Mouse (Mus musculus): ENCODE results near the gene Nphp1. TPM values are rescaled to one million over a fixed set of nuclear protein-coding genes. Genes with fewer than 3 reads are reported as not detected.

The Nphp1 gene
- total and polyA plus RNA-seq, 2 experiments from 2014 or later, result 8.9 to 21.3 TPM

GRCm38 (mm10) chr2:127775013-127775412 is 13.7 kb downstream of the Nphp1 start:
- Histone ChIP-seq H3K4me1 (ENCODE audit: control insufficient read depth, insufficient read depth) (no peaks in the 10 kb centered on the region), H3K36me3 (replicated peaks; ENCODE audit: control insufficient read depth, insufficient read depth, low read length) (peaks cover 26% of the 10 kb centered on the region), H3K4me2 (ENCODE audit: low read depth, low read length) (no peak overlapping the region), H3K4me3 (ENCODE audit: low read depth, low read length) (no peak overlapping the region), H3K9me3 (replicated peaks; ENCODE audit: control insufficient read depth, low read length) (no peaks in the 10 kb centered on the region), H3K27ac (ENCODE audit: low read depth) (no peak overlapping the region), H3K9ac (replicated peaks; ENCODE audit: low read depth, low read length) (no peak overlapping the region), H3K27me3 (ENCODE audit: control insufficient read depth, insufficient read depth, low read length) (no peaks in the 10 kb centered on the region)
- 64% methylated on average over 3 of the region's 3 CpGs for WGBS
- ATAC-seq (ENCODE audit: insufficient read depth, low read depth) (no peak), DNase-seq (ENCODE audit: low spot score) (no peak)
- no peak for TF ChIP-seq EP300 (IDR thresholded peaks at IDR 0.05; ENCODE audit: low read depth)
- no peak for TF ChIP-seq CTCF (IDR thresholded peaks at IDR 0.05; ENCODE audit: low read depth)

- Histone ChIP-seq H3K27me3 (ENCODE audit: control insufficient read depth, insufficient read depth, low read length) (no peaks in the 10 kb centered on the region), H3K4me2 (ENCODE audit: low read depth, low read length) (no peak overlapping the region), H3K27ac (ENCODE audit: low read depth) (no peak overlapping the region), H3K9me3 (replicated peaks; ENCODE audit: control insufficient read depth, low read length) (no peaks in the 10 kb centered on the region), H3K4me1 (ENCODE audit: control insufficient read depth, insufficient read depth) (no peaks in the 10 kb centered on the region), H3K4me3 (ENCODE audit: low read depth, low read length) (no peak overlapping the region), H3K9ac (replicated peaks; ENCODE audit: low read depth, low read length) (no peak overlapping the region), H3K36me3 (replicated peaks; ENCODE audit: control insufficient read depth, insufficient read depth, low read length) (peaks cover 30% of the 10 kb centered on the region)
- TF ChIP-seq EP300 (IDR thresholded peaks at IDR 0.05; ENCODE audit: low read depth), result no peak
- TF ChIP-seq CTCF (IDR thresholded peaks at IDR 0.05; ENCODE audit: low read depth), result no peak
- DNase-seq (ENCODE audit: low spot score) (no peak), ATAC-seq (ENCODE audit: insufficient read depth, low read depth) (no peak)
- 33% methylated on average over 1 of the region's 1 CpGs for WGBS
Measured at GRCm38 (mm10) chr2:127774578-127774941, 14.1 kb downstream of the Nphp1 start.

GRCm38 (mm10) chr2:127773938-127774577 is 14.6 kb downstream of the Nphp1 start:
- no peak overlapping the region for H3K4me2 ChIP-seq (ENCODE audit: low read depth, low read length)
- H3K27me3 ChIP-seq (ENCODE audit: control insufficient read depth, insufficient read depth, low read length), result no peaks in the 10 kb centered on the region
- peaks cover 34% of the 10 kb centered on the region for H3K36me3 ChIP-seq (replicated peaks; ENCODE audit: control insufficient read depth, insufficient read depth, low read length)
- WGBS, result 49% methylated on average over 15 of the region's 15 CpGs
- ATAC-seq (ENCODE audit: insufficient read depth, low read depth) (no peak), DNase-seq (ENCODE audit: low spot score) (no peak)
- TF ChIP-seq EP300 (IDR thresholded peaks at IDR 0.05; ENCODE audit: low read depth) (no peak), CTCF (IDR thresholded peaks at IDR 0.05; ENCODE audit: low read depth) (no peak)
- H3K27ac ChIP-seq (ENCODE audit: low read depth), result no peak overlapping the region
- no peak overlapping the region for H3K9ac ChIP-seq (replicated peaks; ENCODE audit: low read depth, low read length)
- no peak overlapping the region for H3K4me3 ChIP-seq (ENCODE audit: low read depth, low read length)
- H3K4me1 ChIP-seq (ENCODE audit: control insufficient read depth, insufficient read depth), result no peaks in the 10 kb centered on the region
- no peaks in the 10 kb centered on the region for H3K9me3 ChIP-seq (replicated peaks; ENCODE audit: control insufficient read depth, low read length)

GRCm38 (mm10) chr2:127761587-127761986 is 27.1 kb downstream of the Nphp1 start:
- 67% methylated on average over 5 of the region's 5 CpGs for WGBS
- no peaks in the 10 kb centered on the region for H3K27me3 ChIP-seq (ENCODE audit: control insufficient read depth, insufficient read depth, low read length)
- H3K4me1 ChIP-seq (ENCODE audit: control insufficient read depth, insufficient read depth), result peaks cover 8% of the 10 kb centered on the region; the same call in 1 of the 2 replicates
- H3K9ac ChIP-seq (replicated peaks; ENCODE audit: low read depth, low read length), result no peak overlapping the region
- peaks cover 13% of the 10 kb centered on the region; the same call in 1 of the 2 replicates for H3K36me3 ChIP-seq (replicated peaks; ENCODE audit: control insufficient read depth, insufficient read depth, low read length)
- DNase-seq (ENCODE audit: low spot score) (no peak), ATAC-seq (ENCODE audit: insufficient read depth, low read depth) (no peak)
- no peak overlapping the region for H3K4me2 ChIP-seq (ENCODE audit: low read depth, low read length)
- H3K27ac ChIP-seq (ENCODE audit: low read depth), result no peak overlapping the region
- H3K9me3 ChIP-seq (replicated peaks; ENCODE audit: control insufficient read depth, low read length), result no peaks in the 10 kb centered on the region
- no peak overlapping the region for H3K4me3 ChIP-seq (ENCODE audit: low read depth, low read length)
- no peak for TF ChIP-seq EP300 (IDR thresholded peaks at IDR 0.05; ENCODE audit: low read depth)
- TF ChIP-seq CTCF (IDR thresholded peaks at IDR 0.05; ENCODE audit: low read depth), result no peak

- H3K9me3 ChIP-seq (replicated peaks; ENCODE audit: control insufficient read depth, low read length), result no peaks in the 10 kb centered on the region
- H3K36me3 ChIP-seq (replicated peaks; ENCODE audit: control insufficient read depth, insufficient read depth, low read length), result peaks cover 13% of the 10 kb centered on the region; the same call in 1 of the 2 replicates
- TF ChIP-seq CTCF (IDR thresholded peaks at IDR 0.05; ENCODE audit: low read depth) (no peak), EP300 (IDR thresholded peaks at IDR 0.05; ENCODE audit: low read depth) (no peak)
- H3K27ac ChIP-seq (ENCODE audit: low read depth), result no peak overlapping the region
- no peak overlapping the region for H3K9ac ChIP-seq (replicated peaks; ENCODE audit: low read depth, low read length)
- 62% methylated on average over 10 of the region's 10 CpGs for WGBS
- H3K4me1 ChIP-seq (ENCODE audit: control insufficient read depth, insufficient read depth), result peaks cover 8% of the 10 kb centered on the region; the same call in 1 of the 2 replicates
- H3K4me3 ChIP-seq (ENCODE audit: low read depth, low read length), result no peak overlapping the region
- DNase-seq (ENCODE audit: low spot score), result no peak
- H3K27me3 ChIP-seq (ENCODE audit: control insufficient read depth, insufficient read depth, low read length), result no peaks in the 10 kb centered on the region
- no peak overlapping the region for H3K4me2 ChIP-seq (ENCODE audit: low read depth, low read length)
- no peak for ATAC-seq (ENCODE audit: insufficient read depth, low read depth)
Measured at GRCm38 (mm10) chr2:127760429-127761000, 28.2 kb downstream of the Nphp1 start.

Measured in heart, postnatal 0 days (tissue).